Mouse (Mus musculus) R1 (cell line): Measurements from ENCODE around the gene Ddr1.

ENCODE experiments used
- DNase-seq: peaks from one replicate; pipeline ENCODE4 v3.0.0-alpha.2; 2018; ENCODE audit warnings: low read depth, low spot score

Ddr1 gene

GRCm38 (mm10) chr17:35692368-35692767, 12.1 kb downstream of the Ddr1 start:
- DNase-seq = no peak

- no peak for DNase-seq
These were observed 12.6 kb downstream of the Ddr1 start for GRCm38 (mm10) chr17:35691811-35692210.

GRCm38 (mm10) chr17:35689936-35690645, 14.3 kb downstream of the Ddr1 start:
- peak; percentile 62 for DNase-seq

GRCm38 (mm10) chr17:35688347-35689175, 15.9 kb downstream of the Ddr1 start:
- DNase-seq = peak; percentile 72

GRCm38 (mm10) chr17:35685061-35685460, 19.4 kb downstream of the Ddr1 start:
- peak; percentile 65 for DNase-seq

GRCm38 (mm10) chr17:35681986-35682385, 22.4 kb downstream of the Ddr1 start:
- DNase-seq = no peak

GRCm38 (mm10) chr17:35680591-35680990, 23.8 kb downstream of the Ddr1 start:
- no peak for DNase-seq

- peak; percentile 98 for DNase-seq
These were observed 30.9 kb downstream of the Ddr1 start, which contains the start of gene Gtf2h4 for GRCm38 (mm10) chr17:35673416-35674035. Gtf2h4 (minus strand) TSS chr17:35673739.

- DNase-seq = no peak
These were observed 31.9 kb downstream of the Ddr1 start for GRCm38 (mm10) chr17:35672527-35672926.

GRCm38 (mm10) chr17:35671846-35672245, 32.6 kb downstream of the Ddr1 start:
- DNase-seq = no peak

GRCm38 (mm10) chr17:35669731-35670130, 34.7 kb downstream of the Ddr1 start:
- no peak for DNase-seq

- peak; percentile 94 for DNase-seq
These were observed 36.9 kb downstream of the Ddr1 start, which contains the start of gene Vars2 for GRCm38 (mm10) chr17:35667334-35668065. Vars2 (minus strand) TSS chr17:35667592.

GRCm38 (mm10) chr17:35666851-35667256, 37.6 kb downstream of the Ddr1 start:
- DNase-seq = peak; percentile 64

GRCm38 (mm10) chr17:35665957-35666515, 38.4 kb downstream of the Ddr1 start:
- peak; percentile 74 for DNase-seq

GRCm38 (mm10) chr17:35653086-35653485, 51.3 kb downstream of the Ddr1 start:
- DNase-seq = peak; percentile 27

- no peak for DNase-seq
These were observed 55.0 kb downstream of the Ddr1 start for GRCm38 (mm10) chr17:35649429-35649828.

GRCm38 (mm10) chr17:35643609-35644236, 60.7 kb downstream of the Ddr1 start, which contains the start of gene Mucl3:
Mucl3 (minus strand) TSS chr17:35643695.
- no peak for DNase-seq

GRCm38 (mm10) chr17:35639352-35639751, 65.1 kb downstream of the Ddr1 start:
- DNase-seq = no peak

GRCm38 (mm10) chr17:35638475-35639190, 65.8 kb downstream of the Ddr1 start:
- DNase-seq = peak; percentile 97

- DNase-seq = peak; percentile 81
These were observed 68.1 kb downstream of the Ddr1 start for GRCm38 (mm10) chr17:35636363-35636762.
